18 mouse cellular contexts compared by ENCODE assay signal in the genomic region with DNA sequence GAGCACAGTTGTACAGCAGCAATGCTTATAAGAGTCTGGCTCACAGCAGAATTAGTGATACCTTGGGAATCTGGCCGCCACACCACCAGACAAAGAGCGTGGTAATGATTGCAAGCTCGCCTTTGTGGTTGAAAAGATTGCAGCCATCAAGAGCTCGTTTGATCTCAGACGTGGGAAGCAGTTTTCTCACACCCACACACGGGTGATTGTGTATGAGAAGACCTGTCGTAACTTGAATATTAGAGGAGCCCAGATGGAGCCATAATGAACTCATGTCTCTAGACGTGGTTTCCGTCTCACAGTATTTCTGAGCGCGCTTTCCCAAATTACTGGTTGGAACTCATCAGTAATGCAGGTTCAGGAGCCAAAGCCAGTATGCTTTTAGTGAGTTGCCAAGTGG. TPM values are rescaled to one million over a fixed set of nuclear protein-coding genes. Genes with fewer than 3 reads are reported as not detected.
"Had no signal": no experiment of that assay in that cellular context is flagged by ENCODE, and none has a peak within 500 bp of the region (broad histone marks: within the 10 kb centered on the region; RNA-seq: fewer than 3 reads in every experiment).

No protein-coding gene starts in this region.

- H3K27me3 ChIP-seq: liver, embryonic 15.5 days; neural tube, embryonic 12.5 days had no signal

- H3K4me1 ChIP-seq: liver, embryonic 15.5 days; neural tube, embryonic 12.5 days had no signal

- H3K4me2 ChIP-seq: liver, embryonic 11.5 days; liver, embryonic 15.5 days; neural tube, embryonic 12.5 days had no signal

- H3K27ac ChIP-seq: left cerebral cortex, adult 2 months; limb, embryonic 10.5 days; liver, embryonic 15.5 days; neural tube, embryonic 12.5 days had no signal

- H3K4me3 ChIP-seq: left cerebral cortex, adult 2 months; limb, embryonic 10.5 days; liver, embryonic 15.5 days; myocyte; neural tube, embryonic 12.5 days had no signal

- DNase-seq: kidney, postnatal 10 days; kidney, postnatal 4 days; lung, adult 2 months; lung, postnatal 36 days; midbrain, embryonic 14.5 days; right cerebral cortex, adult 18-20 months; right cerebral cortex, postnatal 25 days; thymus, postnatal 4 days had no signal

- H3K36me3 ChIP-seq: limb, embryonic 10.5 days; liver, embryonic 15.5 days; neural tube, embryonic 12.5 days had no signal

- H3K9me3 ChIP-seq: limb, embryonic 10.5 days; liver, embryonic 15.5 days; neural tube, embryonic 12.5 days had no signal

- ATAC-seq: lung, postnatal 0 days had no signal

- H3K9ac ChIP-seq: liver, embryonic 15.5 days; neural tube, embryonic 12.5 days had no signal

RNA-seq across cellular contexts. Expression of a gene that starts 58.4 kb away (rescaled TPM):
- total RNA-seq: layer of hippocampus, postnatal 25 days; left cerebral cortex, adult 2 months; left cerebral cortex, postnatal 14 days; megakaryocyte progenitor cell, adult 5-6 weeks had no signal
- polyA plus RNA-seq: limb, embryonic 10.5 days; liver, embryonic 11.5 days; midbrain, embryonic 14.5 days; neural tube, embryonic 12.5 days had no signal
